Mouse (Mus musculus) brain, embryonic 14.5 days (tissue): Measurements from ENCODE around the gene Zdhhc1.

ENCODE experiments used
- CTCF ChIP-seq: fragments of 200-500 bp; IDR thresholded peaks from 2 replicates; pipeline ENCODE4 v1.5.1; 2012; ENCODE audit warnings: inconsistent platforms, mild to moderate bottlenecking, moderate library complexity, borderline replicate concordance; ENCODE audit not compliant: insufficient read depth, insufficient read length; ENCODE audit errors: extremely low read depth
- POLR2A ChIP-seq: fragments of 200-500 bp; IDR thresholded peaks from 2 replicates; pipeline ENCODE4 v1.6.1; 2012; ENCODE audit warnings: mild to moderate bottlenecking, inconsistent platforms, borderline replicate concordance; ENCODE audit not compliant: poor library complexity, insufficient read depth, insufficient read length, severe bottlenecking; ENCODE audit errors: extremely low read depth

DNA sequence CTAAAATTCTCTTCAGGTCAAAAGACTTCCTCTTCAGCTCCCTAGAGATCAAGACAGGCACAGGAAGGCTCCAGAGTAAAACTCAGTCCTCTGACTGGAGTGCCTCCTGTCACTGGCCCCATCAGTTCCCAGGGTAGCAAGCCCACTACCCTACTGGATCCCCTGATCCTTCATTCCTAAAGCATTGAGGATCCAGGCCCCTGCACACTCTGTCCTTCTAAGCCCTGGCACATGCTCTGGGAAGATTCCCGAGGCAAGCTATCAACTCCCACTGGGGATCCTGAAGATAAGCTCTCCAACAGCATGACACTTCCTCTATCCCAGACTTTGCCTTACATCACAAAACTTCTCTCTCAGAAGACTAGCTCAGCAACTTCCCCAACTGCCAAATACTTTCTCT, 47.0 kb upstream of the Zdhhc1 start:
- TF ChIP-seq POLR2A (no peak), CTCF (no peak)
